Mouse (Mus musculus): ENCODE data around the gene Slc9a9.

- TF ChIP-seq POLR2A (IDR thresholded peaks at IDR 0.05; ENCODE audit: borderline replicate concordance, extremely low read depth, low read depth, low read length) (no peak), CTCF (IDR thresholded peaks at IDR 0.05; ENCODE audit: insufficient read depth, low read length) (no peak)
Measured at GRCm38 (mm10) chr9:94723631-94724030, 53.9 kb downstream of the Slc9a9 start.
